Mouse (Mus musculus) embryo, embryonic 9.5 days (tissue): ENCODE data around the gene Llgl1.

Experiments
- DNase-seq: peaks from one replicate; pipeline ENCODE4 v3.0.0-alpha.2; 2017; ENCODE audit errors: extremely low spot score

The Llgl1 gene

GRCm38 (mm10) chr11:60726601-60727391 is 27.3 kb downstream of the Llgl1 start, which contains the start of gene Flii:
Gene Flii (minus strand): TSS chr11:60727263.
- DNase-seq: peak; percentile 84

GRCm38 (mm10) chr11:60727392-60728140 is 28.0 kb downstream of the Llgl1 start:
- no peak for DNase-seq

GRCm38 (mm10) chr11:60728260-60728761 is 28.8 kb downstream of the Llgl1 start, which contains the start of gene Mief2:
Gene Mief2 (plus strand): TSS chr11:60728398.
- DNase-seq: peak; percentile 91

GRCm38 (mm10) chr11:60729217-60729641 is 29.7 kb downstream of the Llgl1 start:
- no peak for DNase-seq

- DNase-seq: no peak
Measured at GRCm38 (mm10) chr11:60730169-60730568, 30.6 kb downstream of the Llgl1 start.

GRCm38 (mm10) chr11:60731251-60731650 is 31.7 kb downstream of the Llgl1 start:
- no peak for DNase-seq

GRCm38 (mm10) chr11:60734206-60734605 is 34.7 kb downstream of the Llgl1 start:
- no peak for DNase-seq

GRCm38 (mm10) chr11:60735191-60735590 is 35.7 kb downstream of the Llgl1 start:
- no peak for DNase-seq

GRCm38 (mm10) chr11:60736491-60736890 is 37.0 kb downstream of the Llgl1 start:
- no peak for DNase-seq

- DNase-seq: no peak
Measured at GRCm38 (mm10) chr11:60737450-60737849, 37.9 kb downstream of the Llgl1 start.

- no peak for DNase-seq
Measured at GRCm38 (mm10) chr11:60740321-60740720, 40.8 kb downstream of the Llgl1 start.

- no peak for DNase-seq
Measured at GRCm38 (mm10) chr11:60755570-60755969, 56.0 kb downstream of the Llgl1 start.

- no peak for DNase-seq
Measured at GRCm38 (mm10) chr11:60761681-60762080, 62.2 kb downstream of the Llgl1 start.
